Mouse (Mus musculus) G1E-ER4 (cell line): Measurements from ENCODE around the gene Zdhhc17. TPM values are rescaled to one million over a fixed set of nuclear protein-coding genes. Genes with fewer than 3 reads are reported as not detected.

ENCODE experiments used
- GATA1 ChIP-seq: IDR thresholded peaks from one replicate; pipeline ENCODE4 v1.8.0; 2012; ENCODE audit warnings: low read length, inconsistent platforms
- polyA plus RNA-seq: library from polyadenylated mRNA; stranded (reverse); fragments of >175 nt; gene quantifications from 2 replicates; pipeline ENCODE4 v1.2.3, GENCODE M21; 2012

Zdhhc17 gene
- polyA plus RNA-seq, 1 experiment, result 1.4 TPM

- TF ChIP-seq GATA1, result no peak
Measured at GRCm38 (mm10) chr10:110979431-110979830, 30.5 kb downstream of the Zdhhc17 start.

GRCm38 (mm10) chr10:110977379-110977778 is 32.6 kb downstream of the Zdhhc17 start:
- TF ChIP-seq GATA1, result no peak

GRCm38 (mm10) chr10:110976046-110976445 is 33.9 kb downstream of the Zdhhc17 start:
- no peak for TF ChIP-seq GATA1

GRCm38 (mm10) chr10:110974885-110975284 is 35.1 kb downstream of the Zdhhc17 start:
- no peak for TF ChIP-seq GATA1

GRCm38 (mm10) chr10:110974463-110974862 is 35.5 kb downstream of the Zdhhc17 start:
- TF ChIP-seq GATA1, result no peak

GRCm38 (mm10) chr10:110971998-110972397 is 37.9 kb downstream of the Zdhhc17 start:
- TF ChIP-seq GATA1, result no peak

- no peak for TF ChIP-seq GATA1
Measured at GRCm38 (mm10) chr10:110971483-110971882, 38.5 kb downstream of the Zdhhc17 start.

- no peak for TF ChIP-seq GATA1
Measured at GRCm38 (mm10) chr10:110971044-110971443, 38.9 kb downstream of the Zdhhc17 start.

- no peak for TF ChIP-seq GATA1
Measured at GRCm38 (mm10) chr10:110962172-110962571, 47.8 kb downstream of the Zdhhc17 start.

GRCm38 (mm10) chr10:110960841-110961240 is 49.1 kb downstream of the Zdhhc17 start:
- no peak for TF ChIP-seq GATA1

GRCm38 (mm10) chr10:110959781-110960180 is 50.2 kb downstream of the Zdhhc17 start:
- TF ChIP-seq GATA1, result no peak

GRCm38 (mm10) chr10:110958879-110959278 is 51.1 kb downstream of the Zdhhc17 start:
- TF ChIP-seq GATA1, result no peak

GRCm38 (mm10) chr10:110952937-110953451 is 56.9 kb downstream of the Zdhhc17 start:
- TF ChIP-seq GATA1, result no peak

GRCm38 (mm10) chr10:110952271-110952670 is 57.7 kb downstream of the Zdhhc17 start:
- no peak for TF ChIP-seq GATA1

- TF ChIP-seq GATA1, result no peak
Measured at GRCm38 (mm10) chr10:110951748-110952147, 58.2 kb downstream of the Zdhhc17 start.

GRCm38 (mm10) chr10:110951112-110951511 is 58.8 kb downstream of the Zdhhc17 start:
- TF ChIP-seq GATA1, result no peak

GRCm38 (mm10) chr10:110947574-110947973 is 62.4 kb downstream of the Zdhhc17 start:
- TF ChIP-seq GATA1, result no peak

GRCm38 (mm10) chr10:110945966-110946365 is 64.0 kb downstream of the Zdhhc17 start:
- TF ChIP-seq GATA1, result no peak

- no peak for TF ChIP-seq GATA1
Measured at GRCm38 (mm10) chr10:110944175-110944574, 65.8 kb downstream of the Zdhhc17 start.
